Mouse (Mus musculus): Measurements from ENCODE around the gene Hoxd13. TPM values are rescaled to one million over a fixed set of nuclear protein-coding genes. Genes with fewer than 3 reads are reported as not detected.

The Hoxd13 gene
- polyA plus RNA-seq, 1 experiment from 2014 or later: not detected

DNA sequence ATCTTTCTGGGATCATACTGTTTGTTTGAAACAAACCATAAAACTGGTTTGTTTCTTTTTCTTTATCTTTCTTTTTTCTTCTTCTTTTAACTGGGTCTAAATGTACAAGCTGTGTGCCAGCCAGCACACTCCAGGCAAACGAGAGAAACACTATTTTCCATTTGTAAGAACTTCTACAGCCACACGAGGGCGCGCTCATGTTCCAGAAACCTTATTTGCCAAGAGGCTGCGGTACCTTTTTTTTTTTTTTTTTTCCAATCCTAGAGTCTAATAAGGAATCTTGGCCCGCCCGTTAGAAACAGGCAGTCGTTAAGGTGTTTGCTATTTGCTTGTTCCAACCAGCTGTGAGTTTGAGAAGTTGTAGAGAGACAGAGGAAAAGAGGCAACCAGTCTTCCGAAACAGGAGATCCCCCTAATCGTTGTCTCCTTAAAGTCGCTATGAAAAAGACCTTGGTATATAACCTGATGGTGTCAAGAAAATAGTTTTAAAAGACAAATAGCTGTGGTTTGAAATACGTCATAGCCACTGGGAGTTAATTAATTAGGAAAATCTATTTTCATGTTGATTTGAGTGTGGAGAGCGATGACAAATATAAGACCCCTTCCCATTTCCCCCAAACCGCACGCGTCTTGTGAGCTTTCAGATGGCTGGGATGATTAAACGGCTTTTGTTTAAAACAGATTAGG is 18.3 kb downstream of the Hoxd13 start:
- Histone ChIP-seq H3K4me2 (no peak overlapping the region), H3K9ac (no peak overlapping the region)
- 4% methylated on average over 17 of the region's 17 CpGs for WGBS

DNA sequence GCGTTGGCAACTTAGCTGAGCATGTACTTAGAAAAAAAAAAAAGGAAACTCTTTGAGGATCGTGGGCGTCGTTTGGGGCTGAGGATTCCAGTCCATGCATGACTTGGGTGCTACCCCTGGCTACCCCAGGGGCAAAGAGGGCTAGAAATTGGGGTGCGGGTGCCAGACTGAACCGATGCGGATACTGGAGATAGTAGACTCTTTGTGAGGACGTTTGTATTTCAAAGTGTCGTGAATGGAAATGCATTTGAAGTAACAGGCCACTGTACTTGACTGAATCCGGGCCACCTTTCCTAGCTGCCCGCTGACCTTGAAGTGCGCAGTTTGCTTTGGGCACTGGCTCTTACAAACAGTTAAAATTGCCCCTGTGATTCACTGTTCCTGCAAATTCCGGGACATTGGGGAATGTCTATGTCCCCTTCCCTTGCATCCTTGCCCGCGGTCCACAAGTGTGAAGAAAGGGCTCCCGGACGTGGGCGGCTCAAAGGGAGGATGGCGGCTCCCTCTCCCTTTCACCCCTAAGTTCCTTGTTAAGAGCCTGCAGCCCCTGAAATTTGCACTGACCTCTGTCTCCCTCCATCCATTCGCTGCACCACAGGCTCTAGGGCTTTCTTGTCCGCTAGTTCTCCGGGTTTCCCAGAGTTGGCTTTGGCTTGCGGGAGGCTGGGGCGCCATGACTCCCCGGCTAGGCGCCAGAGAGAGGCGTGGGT is 19.0 kb downstream of the Hoxd13 start:
- 2% methylated on average over 27 of the region's 27 CpGs for WGBS
- no peak overlapping the region for H3K4me2 ChIP-seq
- H3K9ac ChIP-seq: no peak overlapping the region
- ATAC-seq (ENCODE audit: low FRiP score): no peak
- H3K36me3 ChIP-seq (replicated peaks): no peaks in the 10 kb centered on the region
- H3K27me3 ChIP-seq: peaks cover 87% of the 10 kb centered on the region
- no peaks in the 10 kb centered on the region for H3K9me3 ChIP-seq
- peaks cover 12% of the 10 kb centered on the region for H3K4me1 ChIP-seq
- no peak overlapping the region for H3K27ac ChIP-seq
- H3K4me3 ChIP-seq (replicated peaks): no peak overlapping the region

More for the DNA sequence above, 18.3 kb downstream of the Hoxd13 start:
- peaks cover 14% of the 10 kb centered on the region for H3K4me1 ChIP-seq
- no peaks in the 10 kb centered on the region for H3K9me3 ChIP-seq
- no peak overlapping the region for H3K27ac ChIP-seq
- ATAC-seq (ENCODE audit: low FRiP score): no peak
- H3K4me3 ChIP-seq (replicated peaks): no peak overlapping the region
- H3K27me3 ChIP-seq: peaks cover 87% of the 10 kb centered on the region
- H3K36me3 ChIP-seq (replicated peaks): no peaks in the 10 kb centered on the region

DNA sequence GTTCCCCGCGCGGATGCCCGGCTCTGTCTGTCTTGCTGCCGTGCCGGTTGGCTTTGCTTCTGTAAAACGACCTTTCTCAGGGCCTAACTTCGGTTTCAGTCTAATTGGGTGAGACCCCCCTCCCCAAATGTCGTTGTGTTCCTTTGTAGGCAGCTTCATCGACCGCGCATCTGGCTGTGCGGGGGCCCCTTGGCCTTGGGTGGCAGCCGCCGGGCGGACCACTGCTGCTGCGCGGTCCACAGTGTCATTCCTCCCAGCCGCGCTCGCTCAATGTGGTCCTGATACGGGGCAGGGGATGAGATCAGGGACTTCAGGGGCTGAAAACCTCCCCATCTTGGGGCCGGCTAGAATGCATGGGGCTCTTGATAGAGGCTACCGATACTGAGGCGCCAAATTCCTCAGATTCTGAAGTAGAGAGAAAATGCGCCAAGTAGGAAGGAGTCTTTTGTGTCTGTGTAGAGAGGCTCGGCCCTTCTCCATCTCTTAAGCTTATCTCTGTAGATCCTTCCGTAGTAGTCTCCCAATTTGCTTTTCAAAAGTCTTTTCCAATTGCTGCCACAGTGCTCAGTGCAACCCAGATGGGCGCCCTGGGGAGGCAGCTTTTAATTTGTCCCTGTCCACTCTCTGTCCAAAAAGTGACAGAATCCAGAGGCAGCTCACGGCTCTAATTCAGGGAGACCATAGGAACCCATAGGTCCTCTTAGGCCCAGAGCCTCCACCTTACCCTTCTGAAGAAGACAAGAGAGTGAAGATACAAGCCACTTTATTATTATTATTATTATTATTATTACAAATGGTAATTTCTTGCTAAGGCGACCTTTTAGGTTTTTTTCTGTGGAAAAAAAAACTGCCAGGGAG is 19.8 kb downstream of the Hoxd13 start:
- H3K4me3 ChIP-seq (replicated peaks): no peak overlapping the region

DNA sequence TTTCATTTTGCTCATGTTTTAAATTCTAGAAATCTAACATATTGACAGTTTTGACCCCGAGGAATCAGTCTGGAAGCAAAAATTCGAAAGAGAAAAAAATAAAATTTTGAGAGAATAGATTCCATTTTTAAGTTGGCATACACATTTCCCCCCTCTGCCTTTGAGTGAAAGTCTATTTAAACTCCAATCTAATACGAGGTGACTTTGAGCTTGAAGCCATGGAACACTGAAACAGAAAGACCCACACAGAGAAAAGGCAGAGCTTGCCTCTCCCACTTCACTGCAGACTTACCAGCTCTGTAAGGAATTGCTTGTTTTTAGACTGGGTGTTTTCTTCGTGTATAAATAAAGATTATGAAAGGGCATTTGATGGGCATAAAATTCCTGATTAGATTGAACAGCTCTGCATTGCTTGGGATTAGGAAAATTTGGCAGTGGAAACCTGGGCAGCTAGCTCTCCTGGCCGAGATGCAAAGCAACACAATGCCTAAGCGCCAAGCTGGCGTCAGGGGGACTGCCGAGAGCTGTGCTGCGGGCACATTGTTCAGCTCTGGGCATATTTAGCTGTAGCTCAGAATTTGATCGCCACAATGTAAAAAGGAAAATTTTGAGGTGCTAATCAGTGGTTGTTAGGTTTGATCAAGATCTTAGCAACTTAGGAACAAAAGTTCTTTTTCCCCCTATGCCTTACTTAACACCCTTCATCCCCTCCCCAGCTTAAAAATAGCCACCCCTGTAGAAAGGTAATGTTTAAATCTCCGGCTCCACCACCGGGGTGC is 20.9 kb downstream of the Hoxd13 start:
- Histone ChIP-seq H3K36me3 (replicated peaks) (no peaks in the 10 kb centered on the region), H3K4me1 (peaks cover 4% of the 10 kb centered on the region; the same call in 1 of the 2 replicates), H3K27ac (no peak overlapping the region), H3K27me3 (peaks cover 87% of the 10 kb centered on the region), H3K4me3 (replicated peaks) (no peak overlapping the region), H3K9ac (no peak overlapping the region), H3K4me2 (no peak overlapping the region), H3K9me3 (no peaks in the 10 kb centered on the region)
- ATAC-seq (ENCODE audit: low FRiP score): no peak
- WGBS: 4% methylated on average over 12 of the region's 12 CpGs

More for the DNA sequence above, 19.8 kb downstream of the Hoxd13 start:
- no peak overlapping the region for H3K4me2 ChIP-seq
- peaks cover 5% of the 10 kb centered on the region; the same call in 1 of the 2 replicates for H3K4me1 ChIP-seq
- no peak overlapping the region for H3K27ac ChIP-seq
- ATAC-seq (ENCODE audit: low FRiP score): no peak
- WGBS: 1% methylated on average over 31 of the region's 31 CpGs
- H3K27me3 ChIP-seq: peaks cover 87% of the 10 kb centered on the region
- H3K9ac ChIP-seq: no peak overlapping the region
- H3K9me3 ChIP-seq: no peaks in the 10 kb centered on the region
- no peaks in the 10 kb centered on the region for H3K36me3 ChIP-seq (replicated peaks)

DNA sequence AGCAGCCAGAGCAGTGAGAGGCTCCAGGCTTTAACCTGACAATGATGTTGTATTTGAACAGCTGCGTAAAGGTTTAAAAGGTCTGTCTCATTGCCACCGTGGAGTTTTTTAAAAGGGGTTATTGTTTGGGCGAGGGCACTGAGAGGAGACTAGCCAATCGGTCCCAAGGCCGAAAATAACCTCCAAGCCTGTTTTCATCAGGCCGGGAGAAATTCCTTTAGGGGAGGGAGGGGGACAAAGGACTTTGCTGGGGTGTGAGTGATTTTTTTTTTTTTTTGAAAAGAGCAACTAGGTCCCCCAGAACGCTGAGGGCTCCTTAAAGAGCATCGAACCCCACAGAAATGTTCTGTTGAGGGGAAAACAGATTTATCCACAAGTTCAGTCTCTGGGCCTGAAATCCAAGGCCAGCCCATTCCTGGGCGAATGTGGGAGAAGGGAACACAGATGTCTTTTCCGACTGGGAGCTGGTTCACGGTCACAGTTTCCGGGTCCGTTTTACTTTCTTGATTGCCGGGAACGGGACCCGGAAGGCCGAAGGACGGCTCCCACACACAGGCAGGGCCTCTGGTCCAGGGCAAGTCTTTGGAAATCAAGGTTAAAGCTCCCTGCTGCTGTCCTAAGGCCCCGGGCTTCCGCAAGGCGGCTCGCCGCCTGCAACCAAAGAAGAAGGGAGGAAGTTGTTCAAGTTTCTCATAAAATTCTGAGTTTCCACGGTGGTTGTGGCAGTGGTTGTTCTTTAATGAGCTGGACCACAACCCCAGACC is 21.6 kb downstream of the Hoxd13 start:
- no peaks in the 10 kb centered on the region for H3K36me3 ChIP-seq (replicated peaks)
- H3K4me2 ChIP-seq: no peak overlapping the region
- H3K27me3 ChIP-seq: peaks cover 87% of the 10 kb centered on the region
- ATAC-seq (ENCODE audit: low FRiP score): no peak
- no peak overlapping the region for H3K9ac ChIP-seq
- WGBS: 1% methylated on average over 24 of the region's 24 CpGs
- peaks cover 4% of the 10 kb centered on the region; the same call in 1 of the 2 replicates for H3K4me1 ChIP-seq
- no peaks in the 10 kb centered on the region for H3K9me3 ChIP-seq
- H3K27ac ChIP-seq: no peak overlapping the region
- no peak overlapping the region for H3K4me3 ChIP-seq (replicated peaks)

DNA sequence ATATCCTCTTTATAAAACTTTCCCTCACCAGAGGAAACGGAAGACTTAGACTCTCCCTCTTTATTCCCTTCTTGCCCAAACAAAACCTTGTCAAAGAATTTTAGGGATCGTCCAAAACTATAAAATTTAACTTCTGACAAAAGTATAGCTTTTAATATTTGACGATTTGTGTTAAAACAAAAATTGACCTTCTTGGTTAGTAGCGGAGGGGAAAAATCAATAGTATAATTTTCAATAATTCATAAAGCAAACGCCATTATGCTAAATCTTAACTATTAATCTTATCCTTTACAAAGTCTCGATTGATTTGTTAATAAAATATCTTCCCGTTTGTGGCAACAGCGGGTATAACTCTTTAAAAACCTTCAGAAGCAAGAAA is 22.2 kb downstream of the Hoxd13 start:
- Histone ChIP-seq H3K4me1 (peaks cover 4% of the 10 kb centered on the region; the same call in 1 of the 2 replicates), H3K36me3 (replicated peaks) (no peaks in the 10 kb centered on the region), H3K27me3 (peaks cover 87% of the 10 kb centered on the region), H3K9ac (no peak overlapping the region), H3K4me2 (no peak overlapping the region), H3K27ac (no peak overlapping the region), H3K9me3 (no peaks in the 10 kb centered on the region), H3K4me3 (replicated peaks) (no peak overlapping the region)
- ATAC-seq (ENCODE audit: low FRiP score): no peak
- WGBS: 11% methylated on average over 8 of the region's 8 CpGs

DNA sequence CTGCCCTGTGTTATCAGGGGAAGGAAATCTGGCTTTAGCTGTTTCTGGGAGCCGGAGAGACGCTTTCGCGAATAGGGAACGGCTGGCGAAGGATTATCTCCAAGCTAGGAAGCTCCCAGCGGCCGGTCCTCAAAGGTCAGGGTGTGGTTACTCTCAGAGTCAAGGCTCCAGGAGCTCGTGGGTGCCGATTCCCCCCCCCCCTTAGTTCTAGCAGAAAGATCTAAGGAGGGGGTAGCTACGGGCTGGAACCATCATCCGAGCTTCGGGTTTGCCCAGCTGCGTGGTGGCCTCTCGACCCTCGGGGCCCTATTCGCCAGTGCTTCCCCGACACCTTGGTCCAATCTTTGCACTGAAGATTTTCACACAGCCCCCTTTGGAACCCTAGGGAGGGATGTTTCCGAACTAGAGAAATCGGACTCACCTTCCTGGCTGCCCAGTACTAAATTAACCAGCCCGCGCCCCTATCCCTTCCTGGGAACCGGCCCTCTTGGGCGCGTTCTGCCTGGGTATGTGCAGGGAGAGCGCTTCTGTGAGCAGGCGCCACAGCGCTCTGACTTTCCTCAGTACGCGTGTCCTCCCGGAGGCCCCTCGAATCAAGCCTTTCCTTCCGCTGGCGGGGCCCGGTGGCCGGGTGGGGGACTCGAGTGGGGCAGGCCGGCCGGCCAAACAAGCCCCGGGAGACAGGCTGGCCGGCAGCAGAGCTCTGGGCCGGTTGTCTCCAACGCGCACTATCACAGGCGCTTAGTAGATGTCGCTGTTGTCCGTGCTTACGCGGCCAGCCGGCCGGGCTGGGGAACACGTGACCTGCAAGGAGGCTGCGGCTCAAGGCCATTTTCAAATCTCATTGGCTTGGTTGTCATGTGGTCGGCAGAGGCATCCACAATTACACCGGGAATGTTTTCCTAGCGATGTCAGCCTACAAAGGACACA is 23.2 kb downstream of the Hoxd13 start, which contains the start of gene Hoxd10:
TSS of gene Hoxd10 (plus strand) at position 903 of the 930 bp plus-strand sequence.
- H3K27ac ChIP-seq: no peak within 1 kb of the TSS
- under 1% methylated on average over 56 of the region's 56 CpGs for WGBS
- 0 out of 2 replicates have a peak within 1 kb of the TSS, but pooled peaks have one; percentile 24 for H3K4me2 ChIP-seq
- H3K4me1 ChIP-seq: peaks cover 4% of the 10 kb centered on the region; the same call in 1 of the 2 replicates
- H3K9me3 ChIP-seq: no peaks in the 10 kb centered on the region
- no peak within 1 kb of the TSS for H3K9ac ChIP-seq
- H3K27me3 ChIP-seq: peaks cover 91% of the 10 kb centered on the region
- 0 out of 2 replicates have a peak within 1 kb of the TSS, but pooled peaks have one; percentile 14 for H3K4me3 ChIP-seq (replicated peaks)
- ATAC-seq (ENCODE audit: low FRiP score): peak; percentile 63; the same call in 1 of the 2 replicates
- H3K36me3 ChIP-seq (replicated peaks): no peaks in the 10 kb centered on the region

DNA sequence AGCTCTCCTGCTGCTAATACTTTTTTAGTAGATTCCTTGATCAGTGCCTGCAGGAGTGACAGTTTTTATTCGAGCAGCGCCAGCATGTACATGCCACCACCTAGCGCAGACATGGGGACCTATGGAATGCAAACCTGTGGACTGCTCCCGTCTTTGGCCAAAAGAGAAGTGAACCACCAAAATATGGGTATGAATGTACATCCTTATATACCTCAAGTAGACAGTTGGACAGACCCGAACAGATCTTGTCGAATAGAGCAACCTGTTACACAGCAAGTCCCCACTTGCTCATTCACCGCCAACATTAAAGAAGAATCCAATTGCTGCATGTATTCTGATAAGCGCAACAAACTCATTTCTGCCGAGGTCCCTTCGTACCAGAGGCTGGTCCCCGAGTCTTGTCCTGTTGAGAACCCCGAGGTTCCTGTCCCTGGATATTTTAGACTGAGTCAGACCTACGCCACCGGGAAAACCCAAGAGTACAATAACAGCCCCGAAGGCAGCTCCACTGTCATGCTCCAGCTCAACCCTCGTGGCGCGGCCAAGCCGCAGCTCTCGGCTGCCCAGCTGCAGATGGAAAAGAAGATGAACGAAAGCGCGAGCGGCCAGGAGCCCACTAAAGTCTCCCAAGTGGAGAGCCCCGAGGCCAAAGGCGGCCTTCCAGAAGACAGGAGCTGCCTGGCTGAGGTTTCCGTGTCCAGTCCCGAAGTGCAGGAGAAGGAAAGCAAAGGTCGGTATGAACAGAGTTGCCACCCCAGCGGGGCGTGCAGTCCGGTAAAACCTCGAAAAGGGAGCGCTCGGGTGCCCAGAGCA is 24.1 kb downstream of the Hoxd13 start:
- H3K36me3 ChIP-seq (replicated peaks): no peaks in the 10 kb centered on the region
- H3K4me1 ChIP-seq: peaks cover 4% of the 10 kb centered on the region; the same call in 1 of the 2 replicates
- no peak overlapping the region for H3K4me2 ChIP-seq
- no peak for ATAC-seq (ENCODE audit: low FRiP score)
- WGBS: 3% methylated on average over 35 of the region's 35 CpGs
- no peak overlapping the region for H3K27ac ChIP-seq
- peaks cover 91% of the 10 kb centered on the region for H3K27me3 ChIP-seq
- no peak overlapping the region for H3K4me3 ChIP-seq (replicated peaks)
- H3K9me3 ChIP-seq: no peaks in the 10 kb centered on the region
- H3K9ac ChIP-seq: no peak overlapping the region

DNA sequence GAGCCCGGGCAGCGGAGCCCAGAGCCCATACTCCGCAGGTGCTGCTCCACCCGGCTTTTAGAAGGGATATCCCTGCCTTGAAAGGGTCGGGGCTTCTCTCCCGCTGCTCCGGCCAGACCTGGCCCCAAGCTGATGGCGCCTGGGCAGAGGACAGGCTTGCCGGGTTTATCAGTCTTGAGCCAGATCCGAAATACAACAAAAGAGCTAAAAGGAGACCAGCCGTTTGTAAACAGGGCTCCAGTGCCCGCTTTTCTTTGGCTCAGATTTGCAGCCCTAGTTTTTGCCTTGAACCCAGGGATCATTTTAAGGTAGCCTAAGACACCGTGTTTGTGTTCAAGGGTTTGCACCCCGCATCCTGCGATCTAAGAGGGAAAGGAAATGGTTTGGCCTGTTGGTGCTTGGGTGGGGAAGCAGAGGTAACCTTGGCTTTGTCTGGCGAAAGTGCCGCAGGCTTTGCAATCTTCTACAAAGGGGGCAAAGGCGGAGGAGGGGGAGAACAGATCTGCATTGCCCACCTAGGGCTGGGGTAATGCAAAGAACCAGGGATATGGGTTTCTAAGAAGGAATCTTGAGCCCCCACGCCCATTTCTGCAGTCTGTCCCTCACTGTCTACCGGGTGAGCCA is 24.8 kb downstream of the Hoxd13 start:
- ATAC-seq (ENCODE audit: low FRiP score): no peak
- Histone ChIP-seq H3K9me3 (no peaks in the 10 kb centered on the region), H3K4me3 (replicated peaks) (no peak overlapping the region), H3K9ac (no peak overlapping the region), H3K27ac (no peak overlapping the region), H3K4me1 (peaks cover 9% of the 10 kb centered on the region), H3K4me2 (no peak overlapping the region), H3K27me3 (peaks cover 91% of the 10 kb centered on the region), H3K36me3 (replicated peaks) (no peaks in the 10 kb centered on the region)
- WGBS: under 1% methylated on average over 20 of the region's 20 CpGs

All from forebrain, embryonic 12.5 days (tissue).